Mouse (Mus musculus) erythroblast, embryonic 14.5 days (primary cell): ENCODE results near the gene Crmp1. TPM values are rescaled to one million over a fixed set of nuclear protein-coding genes. Genes with fewer than 3 reads are reported as not detected.

ENCODE experiments used
- H3K27me3 ChIP-seq: 2 replicates; pipeline ENCODE4 v1.6.1; 2012; ENCODE audit warnings: inconsistent platforms; ENCODE audit not compliant: control insufficient read depth
- H3K36me3 ChIP-seq: 2 replicates; pipeline ENCODE4 v1.6.1; 2012; ENCODE audit warnings: mild to moderate bottlenecking, inconsistent platforms; ENCODE audit not compliant: control insufficient read depth
- H3K4me1 ChIP-seq: 2 replicates; pipeline ENCODE4 v1.6.1; 2012; ENCODE audit warnings: inconsistent platforms; ENCODE audit not compliant: control insufficient read depth
- H3K4me3 ChIP-seq: replicated peaks from 2 replicates; pipeline ENCODE3; 2012; ENCODE audit warnings: moderate library complexity, mild to moderate bottlenecking, inconsistent platforms
- H3K9me3 ChIP-seq: 2 replicates; pipeline ENCODE4 v1.6.1; 2012; ENCODE audit warnings: low read length, inconsistent platforms, mixed read lengths; ENCODE audit not compliant: control insufficient read depth
- GATA1 ChIP-seq: IDR thresholded peaks from 2 replicates; pipeline ENCODE4 v1.6.1; 2012; ENCODE audit warnings: low read length, inconsistent platforms, mixed read lengths
- TAL1 ChIP-seq: IDR thresholded peaks from 3 replicates; pipeline ENCODE4 v1.6.1; 2012; ENCODE audit warnings: low read length, inconsistent platforms, mixed read lengths
- polyA plus RNA-seq: library from polyadenylated mRNA; stranded (reverse); fragments of >175 nt; gene quantifications from 2 replicates; pipeline ENCODE4 v1.2.3, GENCODE M21; 2012

Gene Crmp1
- polyA plus RNA-seq, 1 experiment: not detected

DNA sequence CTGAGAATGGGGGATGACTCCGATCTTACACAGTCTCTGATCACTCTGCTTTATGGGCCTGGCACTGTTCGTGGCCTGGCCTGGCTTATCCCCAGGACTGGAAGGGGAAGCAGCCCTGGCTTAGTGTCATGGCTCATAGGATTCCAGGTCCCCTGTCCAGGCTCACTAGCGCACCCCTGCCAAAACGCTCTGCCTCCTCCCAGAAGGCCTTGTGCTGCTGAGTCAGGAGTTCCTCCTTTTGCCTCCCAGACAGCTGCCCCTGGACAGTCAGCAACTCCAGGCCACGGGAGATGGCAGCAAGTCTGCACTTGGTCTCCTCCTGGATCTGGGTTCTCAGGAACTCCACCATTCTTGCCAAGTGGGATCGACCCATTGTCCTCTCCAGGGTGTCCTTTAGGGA is 77.0 kb downstream of the Crmp1 start:
- H3K9me3 ChIP-seq: no peaks in the 10 kb centered on the region
- TF ChIP-seq GATA1 (no peak), TAL1 (no peak)
- H3K4me1 ChIP-seq: no peaks in the 10 kb centered on the region
- no peak overlapping the region for H3K4me3 ChIP-seq
- H3K36me3 ChIP-seq: no peaks in the 10 kb centered on the region
- no peaks in the 10 kb centered on the region for H3K27me3 ChIP-seq

DNA sequence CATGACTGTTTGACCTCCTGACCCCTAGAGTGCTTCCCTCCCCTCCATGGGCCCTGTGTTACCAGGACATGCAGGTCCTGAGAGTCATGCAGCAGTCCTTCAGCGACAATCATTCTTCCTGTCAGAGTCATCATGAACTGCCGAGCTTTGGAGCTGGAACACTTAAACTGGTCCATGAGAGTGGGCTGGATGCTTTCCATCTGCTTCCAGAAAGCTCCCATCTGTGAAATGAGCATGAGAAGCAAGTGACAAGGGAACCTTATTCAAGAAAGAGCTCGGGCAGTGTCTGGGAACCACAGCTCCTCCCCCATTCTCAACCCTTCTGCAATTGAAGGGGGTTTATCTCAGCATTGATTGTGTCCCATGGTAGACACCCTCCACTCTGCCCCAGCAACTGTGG is 78.4 kb downstream of the Crmp1 start:
- Histone ChIP-seq H3K9me3 (peaks cover 4% of the 10 kb centered on the region), H3K4me3 (no peak overlapping the region), H3K36me3 (peaks cover 4% of the 10 kb centered on the region), H3K4me1 (no peaks in the 10 kb centered on the region), H3K27me3 (no peaks in the 10 kb centered on the region)
- TF ChIP-seq TAL1 (no peak), GATA1 (no peak)

DNA sequence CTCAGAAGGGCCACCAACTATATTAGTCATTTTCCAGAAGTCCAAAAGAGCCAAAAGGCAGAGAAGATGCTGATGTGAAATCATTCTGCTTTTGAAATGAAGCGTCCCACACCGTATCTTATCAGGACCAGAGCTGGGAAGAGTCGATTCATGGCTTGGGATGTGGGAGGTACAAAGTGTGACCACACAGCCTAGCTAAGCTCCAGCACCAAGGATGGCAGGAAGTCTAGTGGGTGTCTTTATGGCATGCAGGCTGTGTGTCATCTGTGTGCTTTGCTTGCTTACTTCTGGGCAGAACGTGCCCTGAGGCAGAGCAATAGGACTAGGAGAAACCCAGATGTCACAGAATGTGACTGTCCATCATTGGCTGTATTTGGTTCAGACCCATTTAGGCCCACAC is 79.0 kb downstream of the Crmp1 start:
- Histone ChIP-seq H3K27me3 (no peaks in the 10 kb centered on the region), H3K4me3 (no peak overlapping the region), H3K9me3 (peaks cover 7% of the 10 kb centered on the region), H3K4me1 (peaks cover 1% of the 10 kb centered on the region; the same call in 1 of the 2 replicates), H3K36me3 (peaks cover 4% of the 10 kb centered on the region)
- TF ChIP-seq TAL1 (no peak), GATA1 (no peak)

- TF ChIP-seq TAL1 (no peak), GATA1 (no peak)
- H3K9me3 ChIP-seq: peaks cover 7% of the 10 kb centered on the region
These were observed 84.9 kb downstream of the Crmp1 start for GRCm38 (mm10) chr5:37326675-37327074.

DNA sequence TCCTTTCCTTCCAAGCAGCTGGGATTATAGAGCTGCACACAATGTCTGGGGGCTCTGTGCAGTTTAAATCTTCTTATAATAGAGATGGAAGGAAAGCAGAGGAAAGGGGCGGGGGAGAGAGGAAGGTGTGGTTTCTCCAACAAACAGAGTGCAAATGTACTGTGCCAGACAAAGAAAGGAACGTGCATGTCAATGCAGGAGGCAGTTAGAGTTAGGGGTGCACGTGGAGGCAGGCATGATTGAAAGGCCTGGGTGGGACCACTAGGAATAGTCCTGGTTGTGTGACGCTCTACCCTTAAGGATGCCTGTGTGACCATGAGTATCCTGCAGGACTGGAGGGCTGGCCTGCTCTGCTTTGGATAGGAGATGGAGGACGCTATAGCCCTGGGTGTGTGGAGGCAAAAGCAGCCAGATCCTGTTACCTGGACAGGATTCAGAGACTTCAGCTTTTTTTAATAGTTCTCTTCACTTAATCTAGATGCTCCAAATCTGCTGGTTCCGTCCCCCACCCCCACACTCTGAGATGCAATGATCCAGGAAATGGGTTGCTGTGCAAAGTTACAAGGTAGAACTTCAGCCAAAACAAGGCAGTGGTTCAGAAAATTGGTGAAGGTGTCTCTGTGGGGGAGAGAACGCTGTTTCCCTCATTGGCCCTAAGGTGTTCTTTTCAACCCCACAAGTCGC is 88.9 kb downstream of the Crmp1 start:
- TF ChIP-seq GATA1 (no peak), TAL1 (no peak)
- H3K4me1 ChIP-seq: peaks cover 2% of the 10 kb centered on the region; the same call in 1 of the 2 replicates
- no peak overlapping the region for H3K4me3 ChIP-seq
- no peaks in the 10 kb centered on the region for H3K36me3 ChIP-seq
- peaks cover under 1% of the 10 kb centered on the region; the same call in 1 of the 2 replicates for H3K27me3 ChIP-seq
- H3K9me3 ChIP-seq: no peaks in the 10 kb centered on the region

More at GRCm38 (mm10) chr5:37326675-37327074, 84.9 kb downstream of the Crmp1 start:
- H3K4me3 ChIP-seq: no peak overlapping the region
- H3K36me3 ChIP-seq: peaks cover 4% of the 10 kb centered on the region
- H3K27me3 ChIP-seq: no peaks in the 10 kb centered on the region
- peaks cover 2% of the 10 kb centered on the region; the same call in 1 of the 2 replicates for H3K4me1 ChIP-seq

GRCm38 (mm10) chr5:37331133-37331505 is 89.4 kb downstream of the Crmp1 start:
- H3K27me3 ChIP-seq: peaks cover 5% of the 10 kb centered on the region
- no peaks in the 10 kb centered on the region for H3K9me3 ChIP-seq
- no peak for TF ChIP-seq TAL1
- TF ChIP-seq GATA1: no peak
- no peaks in the 10 kb centered on the region; the same call in 1 of the 2 replicates for H3K4me1 ChIP-seq
- no peak overlapping the region for H3K4me3 ChIP-seq
- no peaks in the 10 kb centered on the region for H3K36me3 ChIP-seq

GRCm38 (mm10) chr5:37332066-37332465 is 90.3 kb downstream of the Crmp1 start:
- peaks cover 8% of the 10 kb centered on the region for H3K4me1 ChIP-seq
- H3K9me3 ChIP-seq: no peaks in the 10 kb centered on the region
- H3K4me3 ChIP-seq: no peak overlapping the region
- no peak for TF ChIP-seq GATA1
- TF ChIP-seq TAL1: no peak
- H3K27me3 ChIP-seq: peaks cover 13% of the 10 kb centered on the region
- no peaks in the 10 kb centered on the region for H3K36me3 ChIP-seq

GRCm38 (mm10) chr5:37335061-37335460 is 93.3 kb downstream of the Crmp1 start:
- H3K27me3 ChIP-seq: peaks cover 28% of the 10 kb centered on the region
- TF ChIP-seq GATA1 (no peak), TAL1 (no peak)
- H3K36me3 ChIP-seq: no peaks in the 10 kb centered on the region
- H3K4me1 ChIP-seq: peaks cover 22% of the 10 kb centered on the region
- H3K4me3 ChIP-seq: no peak overlapping the region
- H3K9me3 ChIP-seq: no peaks in the 10 kb centered on the region

DNA sequence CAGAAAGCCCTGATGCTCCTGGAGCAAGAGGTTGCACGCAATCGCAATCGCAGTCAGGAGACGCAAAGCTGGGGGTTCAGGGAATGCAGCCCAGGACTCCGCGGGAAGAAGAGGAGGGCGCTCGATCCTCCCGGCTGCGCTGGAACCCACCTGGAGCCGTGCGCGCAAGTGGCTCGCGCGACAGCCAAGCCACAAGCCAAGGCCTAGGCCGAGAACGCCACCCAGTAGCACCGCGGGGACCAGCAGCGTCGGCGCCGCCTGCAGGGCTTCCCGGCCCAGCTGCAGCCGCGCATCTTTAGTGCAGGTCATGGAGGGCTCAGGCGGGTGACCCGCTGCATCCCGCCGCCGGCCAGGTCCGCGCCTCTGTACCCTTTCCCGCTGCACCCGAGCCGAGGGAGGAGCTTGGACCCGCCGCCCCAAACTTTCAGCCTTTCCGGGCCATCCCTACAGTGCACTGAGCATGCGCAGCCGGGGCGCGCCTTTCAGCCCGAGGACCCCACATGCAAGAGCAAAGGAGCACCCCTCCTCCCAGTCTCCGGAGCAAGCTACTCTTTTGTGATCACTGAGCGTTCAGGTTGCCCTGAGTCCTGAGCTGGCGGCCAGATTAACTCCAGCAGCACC is 94.9 kb downstream of the Crmp1 start, which contains the start of gene Evc:
Evc (minus strand) TSS at position 410 of the 621 bp plus-strand sequence.
- Histone ChIP-seq H3K36me3 (no peaks in the 10 kb centered on the region), H3K4me1 (peaks cover 22% of the 10 kb centered on the region), H3K4me3 (peak within 1 kb of the TSS; percentile 58), H3K27me3 (peaks cover 28% of the 10 kb centered on the region), H3K9me3 (no peaks in the 10 kb centered on the region)
- TF ChIP-seq GATA1 (no peak), TAL1 (no peak)
